Mouse (Mus musculus): ENCODE measurements around the gene Usp2. TPM values are rescaled to one million over a fixed set of nuclear protein-coding genes. Genes with fewer than 3 reads are reported as not detected.

The Usp2 gene
- total RNA-seq, 2 experiments from 2014 or later: 79.1 to 86.3 TPM

GRCm38 (mm10) chr9:44045158-44045883 is 21.5 kb upstream of the Usp2 start:
- no peak for DNase-seq (ENCODE audit: low spot score in 2 of 2)

- DNase-seq (ENCODE audit: low spot score in 2 of 2): no peak
Measured at GRCm38 (mm10) chr9:44045884-44046272, 20.9 kb upstream of the Usp2 start.

- DNase-seq (ENCODE audit: low spot score in 2 of 2): no peak
Measured at GRCm38 (mm10) chr9:44046426-44046825, 20.4 kb upstream of the Usp2 start.

GRCm38 (mm10) chr9:44047071-44047470 is 19.8 kb upstream of the Usp2 start:
- no peak for DNase-seq (ENCODE audit: low spot score in 2 of 2)

- no peak for DNase-seq (ENCODE audit: low spot score in 2 of 2)
Measured at GRCm38 (mm10) chr9:44047571-44048490, 19.0 kb upstream of the Usp2 start.

- peak; percentile 62 to 70 for DNase-seq (ENCODE audit: low spot score in 2 of 2)
Measured at GRCm38 (mm10) chr9:44048541-44049380, 18.1 kb upstream of the Usp2 start.

- no peak for DNase-seq (ENCODE audit: low spot score in 2 of 2)
Measured at GRCm38 (mm10) chr9:44049381-44050165, 17.2 kb upstream of the Usp2 start.

- DNase-seq (ENCODE audit: low spot score in 2 of 2): no peak
Measured at GRCm38 (mm10) chr9:44052855-44053254, 14.0 kb upstream of the Usp2 start.

GRCm38 (mm10) chr9:44053936-44054335 is 12.9 kb upstream of the Usp2 start:
- DNase-seq (ENCODE audit: low spot score in 2 of 2): no peak

- no peak for DNase-seq (ENCODE audit: low spot score in 2 of 2)
Measured at GRCm38 (mm10) chr9:44058606-44059005, 8.2 kb upstream of the Usp2 start.

- DNase-seq (ENCODE audit: low spot score in 2 of 2): no peak
Measured at GRCm38 (mm10) chr9:44065177-44065576, 1.6 kb upstream of the Usp2 start.

- no peak for DNase-seq (ENCODE audit: low spot score in 2 of 2)
Measured at GRCm38 (mm10) chr9:44067241-44067959, 579 bp downstream of the Usp2 start.

GRCm38 (mm10) chr9:44067960-44068330 is 1.1 kb downstream of the Usp2 start:
- peak in 1 of 2 experiments; percentile 5 for DNase-seq (ENCODE audit: low spot score in 2 of 2)

- no peak for DNase-seq (ENCODE audit: low spot score in 2 of 2)
Measured at GRCm38 (mm10) chr9:44069252-44069651, 2.4 kb downstream of the Usp2 start.

- DNase-seq (ENCODE audit: low spot score in 2 of 2): no peak
Measured at GRCm38 (mm10) chr9:44070113-44070843, 3.5 kb downstream of the Usp2 start.

- peak in 1 of 2 experiments; percentile 1 for DNase-seq (ENCODE audit: low spot score in 2 of 2)
Measured at GRCm38 (mm10) chr9:44070844-44071231, 4.0 kb downstream of the Usp2 start.

GRCm38 (mm10) chr9:44071914-44072598 is 5.2 kb downstream of the Usp2 start:
- peak in 1 of 2 experiments; percentile 25 for DNase-seq (ENCODE audit: low spot score in 2 of 2)

GRCm38 (mm10) chr9:44072599-44072915 is 5.7 kb downstream of the Usp2 start:
- peak in 1 of 2 experiments; percentile 11 for DNase-seq (ENCODE audit: low spot score in 2 of 2)

GRCm38 (mm10) chr9:44073115-44073514 is 6.3 kb downstream of the Usp2 start:
- DNase-seq (ENCODE audit: low spot score in 2 of 2): peak in 1 of 2 experiments; percentile 2
